Mouse (Mus musculus): ENCODE measurements around the gene Alcam. TPM values are rescaled to one million over a fixed set of nuclear protein-coding genes. Genes with fewer than 3 reads are reported as not detected.
A peak's percentile ranks its signal among the peaks of the same experiment; 100 is the strongest.

Gene Alcam
- polyA plus RNA-seq, 1 experiment from 2014 or later, result 32.9 TPM

DNA sequence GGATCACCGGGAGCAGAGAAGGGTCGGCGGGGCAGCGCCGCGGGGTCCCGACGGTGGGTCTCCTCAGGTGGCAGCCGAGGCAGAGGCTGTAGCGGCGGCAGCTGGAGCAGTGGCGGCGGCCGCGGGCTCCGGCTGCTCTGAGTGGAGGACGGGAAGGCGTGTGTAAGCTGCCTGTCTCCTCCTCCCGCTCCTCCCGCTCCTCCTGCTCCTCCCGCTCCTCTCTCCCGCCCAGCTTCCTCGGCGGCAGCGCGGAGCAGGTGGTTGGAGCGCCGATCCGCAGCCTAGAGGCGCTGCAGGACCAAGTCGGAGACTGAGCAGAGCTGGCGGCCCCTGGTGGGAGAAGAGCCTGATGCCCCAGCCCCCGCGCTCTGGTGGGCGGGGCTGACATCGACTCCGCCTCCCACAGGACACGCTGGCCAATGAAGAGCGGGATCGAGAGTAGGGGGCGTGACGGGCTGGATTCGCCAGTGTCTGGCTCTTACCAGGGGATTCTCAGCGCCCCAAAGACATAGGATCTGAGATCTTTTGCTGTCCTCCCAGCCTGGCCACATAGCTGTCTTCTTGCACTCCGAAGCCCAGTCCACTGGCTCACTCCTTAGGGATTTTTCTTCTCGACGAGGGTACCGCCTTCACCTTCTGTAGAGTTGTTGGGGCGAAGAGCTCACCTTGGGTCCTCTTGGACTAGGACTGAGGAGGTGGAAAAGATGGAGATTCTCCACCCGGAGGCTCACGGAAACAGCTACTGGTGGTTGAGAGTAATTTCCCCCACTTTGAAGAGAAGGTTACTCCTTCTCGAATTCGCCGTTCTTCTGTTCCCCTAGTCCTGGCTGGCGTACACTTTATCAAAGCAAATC lies 785 bp downstream of the Alcam start:
- Histone ChIP-seq H3K4me2 (peak overlapping the region; percentile 98), H3K4me3 (peak overlapping the region; percentile 83), H3K27me3 (no peaks in the 10 kb centered on the region), H3K36me3 (no peaks in the 10 kb centered on the region), H3K27ac (replicated peaks) (peak overlapping the region; percentile 81), H3K9ac (peak overlapping the region; percentile 57), H3K4me1 (replicated peaks) (peaks cover 26% of the 10 kb centered on the region), H3K9me3 (no peaks in the 10 kb centered on the region)
- ATAC-seq (ENCODE audit: low FRiP score, low read depth), result peak; percentile 96
- WGBS, result under 1% methylated on average over 47 of the region's 55 CpGs

DNA sequence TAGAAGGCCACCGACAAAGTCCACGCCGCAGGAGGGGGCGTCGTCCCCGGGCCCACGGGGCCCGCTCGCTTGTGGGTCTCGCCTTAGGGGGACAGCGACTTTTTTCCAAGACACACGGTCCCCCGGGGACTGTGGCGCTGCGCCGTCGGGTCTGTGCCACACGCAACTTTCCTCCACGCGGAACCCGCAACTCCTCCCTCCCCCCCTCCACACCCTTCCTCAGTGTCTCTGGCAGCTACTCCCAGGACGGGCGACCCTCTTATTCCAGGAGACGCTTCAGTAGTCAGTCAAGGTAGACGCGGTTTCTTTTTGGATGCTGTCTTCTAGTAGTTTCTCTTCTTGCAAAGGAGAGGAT lies 1.4 kb downstream of the Alcam start:
- no peaks in the 10 kb centered on the region for H3K9me3 ChIP-seq
- peak overlapping the region; percentile 57 for H3K9ac ChIP-seq
- H3K4me3 ChIP-seq, result peak overlapping the region; percentile 83
- peak overlapping the region; percentile 98 for H3K4me2 ChIP-seq
- no peaks in the 10 kb centered on the region for H3K36me3 ChIP-seq
- H3K27ac ChIP-seq (replicated peaks), result peak overlapping the region; percentile 79
- H3K27me3 ChIP-seq, result no peaks in the 10 kb centered on the region
- ATAC-seq (ENCODE audit: low FRiP score, low read depth), result no peak; the same call in 1 of the 2 replicates
- under 1% methylated on average over 26 of the region's 26 CpGs for WGBS
- H3K4me1 ChIP-seq (replicated peaks), result peaks cover 26% of the 10 kb centered on the region

DNA sequence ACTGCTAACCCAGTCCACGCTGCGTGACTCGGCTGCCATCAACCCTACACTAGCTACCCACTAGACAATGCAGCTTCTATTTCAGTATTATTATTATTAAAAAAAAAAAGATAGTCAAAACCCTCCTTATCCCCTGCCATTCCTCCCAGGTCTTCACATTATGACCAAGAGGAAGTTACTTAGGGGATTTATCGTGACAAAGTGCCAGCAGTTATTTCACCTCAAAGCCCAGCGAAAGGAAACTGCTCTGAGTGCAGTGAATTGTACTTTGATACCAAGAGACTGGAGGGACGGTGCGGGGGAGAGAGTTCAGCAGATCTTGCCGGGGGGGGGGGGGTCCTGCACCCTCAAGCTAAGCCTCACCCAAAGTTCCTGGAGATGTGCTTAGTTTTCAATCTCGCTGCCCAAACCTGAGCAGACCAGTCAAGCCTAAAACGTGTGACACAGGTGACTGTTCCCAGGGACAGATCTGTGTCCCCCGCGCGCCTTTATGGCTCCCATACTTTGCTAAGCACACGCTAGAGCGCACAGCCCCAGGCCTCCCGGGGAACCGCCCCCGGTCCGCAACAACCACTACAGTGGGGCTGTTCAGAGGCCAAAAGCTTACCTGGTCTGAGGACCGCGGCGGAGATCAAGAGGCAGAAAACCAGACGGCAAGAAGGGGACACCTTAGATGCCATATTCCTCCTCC lies 1.9 kb downstream of the Alcam start:
- Histone ChIP-seq H3K27me3 (no peaks in the 10 kb centered on the region), H3K27ac (replicated peaks) (peak overlapping the region; percentile 79)
- peak; percentile 5; the same call in 1 of the 2 replicates for ATAC-seq (ENCODE audit: low FRiP score, low read depth)

DNA sequence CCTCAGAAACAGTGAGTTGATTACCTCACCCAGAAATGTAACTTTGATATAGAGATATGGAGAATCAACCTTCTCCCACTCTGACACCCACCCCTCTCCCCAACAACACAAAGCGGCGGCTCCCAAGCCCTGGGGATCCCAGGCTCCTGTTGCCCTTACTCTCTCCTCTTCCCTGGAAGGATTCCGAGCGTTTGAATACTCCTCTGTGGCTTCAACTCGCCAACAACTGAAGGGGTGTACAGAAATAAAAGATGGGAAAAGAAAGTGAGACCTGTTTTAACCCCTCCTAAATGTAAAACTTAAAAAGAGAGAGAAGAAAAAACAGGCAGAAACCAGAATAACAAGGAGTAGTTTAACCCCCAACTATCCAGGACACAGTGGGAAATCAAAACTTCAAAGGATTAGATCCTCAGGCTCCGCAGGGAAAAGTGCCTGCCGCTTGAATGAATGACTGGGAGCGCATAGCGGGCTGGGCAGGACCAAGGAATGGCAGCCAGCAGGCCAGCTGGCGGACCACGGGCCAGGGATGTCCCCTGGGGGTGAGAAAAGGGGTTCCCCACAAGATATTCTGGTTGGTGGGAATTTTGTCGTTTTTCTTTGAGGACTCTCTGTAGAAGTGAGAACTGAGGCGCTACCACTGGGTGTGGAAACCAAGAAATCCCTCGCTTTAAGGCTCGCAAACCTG lies 2.6 kb downstream of the Alcam start:
- Histone ChIP-seq H3K27ac (replicated peaks) (peak overlapping the region; percentile 79), H3K9me3 (no peaks in the 10 kb centered on the region), H3K4me1 (replicated peaks) (peaks cover 26% of the 10 kb centered on the region), H3K9ac (peak overlapping the region; percentile 57), H3K27me3 (no peaks in the 10 kb centered on the region), H3K4me2 (peak overlapping the region; percentile 98), H3K36me3 (no peaks in the 10 kb centered on the region), H3K4me3 (peak overlapping the region; percentile 83)
- ATAC-seq (ENCODE audit: low FRiP score, low read depth), result no peak
- WGBS, result under 1% methylated on average over 15 of the region's 15 CpGs

More for the DNA sequence above, 1.9 kb downstream of the Alcam start:
- H3K4me1 ChIP-seq (replicated peaks), result peaks cover 26% of the 10 kb centered on the region
- H3K4me3 ChIP-seq, result peak overlapping the region; percentile 83
- H3K4me2 ChIP-seq, result peak overlapping the region; percentile 98
- no peaks in the 10 kb centered on the region for H3K36me3 ChIP-seq
- H3K9me3 ChIP-seq, result no peaks in the 10 kb centered on the region
- WGBS, result under 1% methylated on average over 23 of the region's 23 CpGs
- H3K9ac ChIP-seq, result peak overlapping the region; percentile 57

DNA sequence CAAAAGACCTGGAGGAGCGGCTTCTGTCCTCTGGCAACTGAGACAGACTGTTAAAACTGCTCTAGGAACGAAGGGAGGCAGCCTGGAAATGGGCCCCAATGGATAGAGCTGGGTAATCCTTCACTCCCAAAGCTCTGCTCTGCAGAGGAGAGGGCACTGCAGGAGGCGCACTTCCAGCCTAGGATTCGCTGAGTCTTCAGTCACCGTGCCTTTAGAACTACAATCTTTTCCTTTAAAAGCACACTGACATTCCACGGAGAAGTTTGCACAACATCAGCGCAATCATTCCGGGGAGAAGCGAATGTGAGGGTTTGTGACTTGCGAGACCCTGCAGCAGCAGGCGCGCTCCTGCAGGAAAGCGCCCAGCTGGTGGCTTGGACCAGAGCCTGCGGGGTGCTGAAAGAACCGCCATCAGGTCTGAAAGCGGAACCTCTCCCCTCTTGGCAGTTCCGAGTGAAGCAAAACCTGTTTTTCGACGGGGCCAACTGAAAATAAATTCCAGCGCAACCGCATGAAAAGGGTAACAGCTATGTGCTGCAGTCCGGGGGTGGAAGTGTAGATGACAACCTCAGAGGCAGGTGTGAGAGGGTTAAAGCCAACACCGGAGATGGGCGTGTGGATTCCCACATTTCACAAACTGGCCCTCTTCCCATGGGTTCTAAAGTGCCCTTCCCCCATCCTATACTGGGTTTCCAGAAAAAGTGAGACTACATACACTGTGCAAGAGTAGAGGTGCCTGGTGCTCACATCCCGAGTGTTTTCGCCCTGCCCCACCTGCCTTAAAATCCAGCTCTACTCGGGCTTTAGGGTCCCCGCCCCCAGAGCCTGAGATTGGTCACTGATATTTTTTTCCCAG lies 3.4 kb downstream of the Alcam start:
- no peaks in the 10 kb centered on the region for H3K9me3 ChIP-seq
- peaks cover 26% of the 10 kb centered on the region for H3K4me1 ChIP-seq (replicated peaks)
- no peaks in the 10 kb centered on the region for H3K27me3 ChIP-seq
- no peak for ATAC-seq (ENCODE audit: low FRiP score, low read depth)
- H3K27ac ChIP-seq (replicated peaks), result peak overlapping the region; percentile 79
- WGBS, result under 1% methylated on average over 28 of the region's 28 CpGs
- H3K36me3 ChIP-seq, result no peaks in the 10 kb centered on the region
- peak overlapping the region; percentile 57 for H3K9ac ChIP-seq
- H3K4me3 ChIP-seq, result peak overlapping the region; percentile 83
- peak overlapping the region; percentile 98 for H3K4me2 ChIP-seq

DNA sequence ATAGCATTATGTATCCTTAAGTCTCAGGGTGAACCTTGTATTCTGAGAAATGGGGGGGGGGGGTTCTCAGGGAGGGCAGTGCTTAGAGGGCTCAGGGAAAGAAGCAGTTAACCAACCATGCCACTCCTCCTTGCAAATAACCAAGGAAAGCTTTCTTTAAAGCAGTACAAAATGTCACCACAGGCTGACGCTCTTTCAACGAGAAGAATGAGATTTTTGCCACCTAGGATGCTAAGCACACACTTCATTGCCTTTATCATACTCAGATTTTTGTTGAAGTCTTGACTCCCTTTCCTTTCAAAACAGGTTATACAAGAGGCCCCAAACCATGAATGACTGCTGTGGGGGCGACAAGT lies 4.0 kb downstream of the Alcam start:
- Histone ChIP-seq H3K9ac (peak overlapping the region; percentile 57), H3K9me3 (no peaks in the 10 kb centered on the region), H3K36me3 (no peaks in the 10 kb centered on the region), H3K4me2 (peak overlapping the region; percentile 98), H3K4me1 (replicated peaks) (peaks cover 25% of the 10 kb centered on the region), H3K27ac (replicated peaks) (peak overlapping the region; percentile 79), H3K27me3 (no peaks in the 10 kb centered on the region), H3K4me3 (peak overlapping the region; percentile 83)
- ATAC-seq (ENCODE audit: low FRiP score, low read depth), result no peak
- 4% methylated on average over 3 of the region's 3 CpGs for WGBS

DNA sequence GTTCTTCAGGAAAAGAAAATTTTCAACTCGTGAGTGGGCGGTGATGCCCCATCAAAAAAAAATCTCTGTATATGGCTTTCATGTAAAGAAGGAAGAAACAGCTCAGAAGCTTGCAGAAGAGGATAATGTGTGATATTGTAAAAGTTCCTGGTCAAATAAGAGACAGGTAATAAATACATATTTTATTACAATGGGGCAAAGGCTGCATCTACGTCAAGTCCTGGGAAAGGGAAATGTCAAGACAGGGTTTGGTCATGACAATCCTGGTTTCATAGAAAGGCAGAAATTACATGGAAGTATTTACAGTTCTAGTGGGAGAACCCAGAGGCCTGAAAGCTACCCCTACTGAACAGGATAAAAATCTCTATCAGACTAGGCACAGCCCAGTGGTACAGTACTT lies 7.9 kb downstream of the Alcam start:
- 92% methylated on average over 3 of the region's 3 CpGs for WGBS

DNA sequence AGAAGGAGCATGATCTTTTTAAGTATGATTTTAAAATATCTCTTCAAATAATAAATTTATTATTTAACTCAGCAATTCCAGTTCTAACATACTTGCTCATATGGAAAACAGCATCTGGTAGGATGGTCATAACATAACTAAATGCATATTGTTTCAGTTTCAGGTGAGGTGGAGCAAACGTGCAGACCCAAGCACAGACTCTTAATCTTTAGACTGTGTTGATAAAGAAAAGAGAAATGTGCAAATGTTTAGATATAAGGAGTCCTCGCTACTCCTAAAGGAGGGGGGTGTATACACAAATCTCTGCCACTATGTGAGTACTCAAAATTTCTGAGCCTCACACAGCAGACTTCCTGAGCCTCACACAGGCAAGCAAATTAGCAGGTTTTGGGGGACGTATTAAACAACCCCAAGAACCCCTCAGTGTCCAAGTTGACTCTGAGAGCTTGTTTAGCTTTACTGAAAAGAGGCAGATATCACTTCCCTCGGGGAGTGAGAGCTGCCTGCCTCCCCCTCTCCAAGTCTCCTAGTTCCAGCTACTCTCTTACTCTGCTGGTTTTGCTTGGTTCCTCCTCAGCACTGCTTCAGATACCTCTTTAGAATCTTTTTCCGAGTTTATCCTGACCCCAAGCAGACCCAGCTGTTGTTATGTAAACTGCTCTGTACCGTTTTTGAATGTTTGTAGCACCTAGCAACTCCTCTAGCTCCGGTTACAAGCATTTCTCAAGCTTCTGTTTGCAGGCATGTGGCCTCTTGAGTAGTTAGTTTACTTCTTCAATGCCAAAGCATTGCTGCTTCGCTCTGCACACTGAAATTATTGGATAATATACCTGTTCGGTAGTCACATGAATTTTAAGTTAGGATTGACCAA lies 10.0 kb downstream of the Alcam start:
- WGBS, result 54% methylated on average over 9 of the region's 9 CpGs
- Histone ChIP-seq H3K9ac (no peak overlapping the region), H3K27ac (replicated peaks) (no peak overlapping the region), H3K4me1 (replicated peaks) (no peaks in the 10 kb centered on the region), H3K36me3 (no peaks in the 10 kb centered on the region), H3K27me3 (no peaks in the 10 kb centered on the region), H3K4me2 (no peak overlapping the region), H3K4me3 (no peak overlapping the region), H3K9me3 (no peaks in the 10 kb centered on the region)
- no peak for ATAC-seq (ENCODE audit: low FRiP score, low read depth)

More for the DNA sequence above, 7.9 kb downstream of the Alcam start:
- Histone ChIP-seq H3K9me3 (no peaks in the 10 kb centered on the region), H3K4me3 (no peak overlapping the region), H3K9ac (no peak overlapping the region), H3K27ac (replicated peaks) (no peak overlapping the region), H3K27me3 (no peaks in the 10 kb centered on the region), H3K36me3 (no peaks in the 10 kb centered on the region), H3K4me2 (no peak overlapping the region), H3K4me1 (replicated peaks) (peaks cover 11% of the 10 kb centered on the region; the same call in 1 of the 2 replicates)
- no peak for ATAC-seq (ENCODE audit: low FRiP score, low read depth)

DNA sequence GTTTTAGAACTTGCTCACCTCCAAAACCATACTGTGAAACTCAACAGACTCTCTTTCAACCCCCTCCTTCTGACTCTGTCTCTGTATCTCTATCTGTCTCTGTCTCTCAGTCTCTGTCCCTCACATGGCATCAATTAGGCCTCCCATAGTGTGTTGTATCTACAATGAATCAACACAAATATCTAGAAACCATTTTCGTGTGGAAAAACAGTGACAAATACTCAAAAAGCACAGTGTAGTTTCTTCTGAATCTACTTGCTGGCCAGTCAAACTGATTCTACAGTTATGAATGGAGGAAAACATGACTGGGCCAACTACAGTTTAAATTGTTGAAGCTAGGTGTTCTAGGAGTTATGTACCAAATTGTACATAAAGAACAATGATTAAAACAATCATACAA lies 10.8 kb downstream of the Alcam start:
- Histone ChIP-seq H3K4me2 (no peak overlapping the region), H3K9me3 (no peaks in the 10 kb centered on the region), H3K36me3 (no peaks in the 10 kb centered on the region), H3K4me3 (no peak overlapping the region), H3K9ac (no peak overlapping the region), H3K27ac (replicated peaks) (no peak overlapping the region), H3K27me3 (no peaks in the 10 kb centered on the region), H3K4me1 (replicated peaks) (no peaks in the 10 kb centered on the region)
- WGBS, result 75% methylated on average over 1 of the region's 1 CpGs
- no peak for ATAC-seq (ENCODE audit: low FRiP score, low read depth)

DNA sequence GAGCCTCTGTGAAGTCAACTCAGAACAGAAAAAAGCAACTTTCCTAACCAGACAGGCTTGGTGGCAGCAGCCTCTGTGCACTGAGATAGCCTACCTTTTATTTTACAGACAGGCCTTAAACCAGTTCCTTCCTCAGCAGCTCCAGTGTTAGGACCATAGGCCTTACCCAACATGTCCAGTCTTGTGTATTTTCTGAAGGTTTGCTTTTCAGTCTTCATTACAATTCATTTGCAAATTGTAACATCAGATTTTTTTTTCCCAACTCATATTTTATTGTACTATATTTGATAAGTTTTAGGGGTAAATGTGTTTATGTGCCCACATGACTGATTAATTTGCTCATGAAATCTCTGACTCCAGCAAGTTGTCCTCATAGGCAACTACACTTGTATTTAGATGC lies 14.3 kb downstream of the Alcam start:
- Histone ChIP-seq H3K4me1 (replicated peaks) (no peaks in the 10 kb centered on the region), H3K27me3 (no peaks in the 10 kb centered on the region), H3K36me3 (no peaks in the 10 kb centered on the region), H3K9ac (no peak overlapping the region), H3K4me2 (no peak overlapping the region), H3K9me3 (no peaks in the 10 kb centered on the region), H3K4me3 (no peak overlapping the region), H3K27ac (replicated peaks) (no peak overlapping the region)
- no peak for ATAC-seq (ENCODE audit: low FRiP score, low read depth)

DNA sequence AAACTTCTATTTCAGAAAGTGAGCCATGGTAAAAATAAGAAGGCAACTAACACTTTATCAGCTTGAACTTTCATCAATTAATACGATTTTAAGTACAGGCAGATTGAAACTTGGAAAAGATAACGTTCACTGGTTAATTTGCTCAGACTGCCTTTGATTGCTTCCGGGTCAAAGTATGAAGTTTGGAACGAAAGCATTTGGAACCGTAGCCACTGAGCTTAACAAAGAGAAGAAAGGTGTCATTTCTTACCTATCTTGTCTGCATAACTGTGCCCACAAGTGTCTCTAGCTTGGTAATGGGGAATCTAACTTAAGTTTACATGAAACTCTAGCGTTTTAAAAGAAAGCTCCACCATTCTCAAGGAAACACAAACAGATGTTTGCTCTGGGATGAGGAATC lies 14.9 kb downstream of the Alcam start:
- Histone ChIP-seq H3K4me2 (no peak overlapping the region), H3K4me3 (no peak overlapping the region), H3K27ac (replicated peaks) (no peak overlapping the region), H3K9ac (no peak overlapping the region), H3K36me3 (no peaks in the 10 kb centered on the region), H3K4me1 (replicated peaks) (no peaks in the 10 kb centered on the region), H3K27me3 (no peaks in the 10 kb centered on the region), H3K9me3 (no peaks in the 10 kb centered on the region)
- no peak for ATAC-seq (ENCODE audit: low FRiP score, low read depth)
- 89% methylated on average over 6 of the region's 6 CpGs for WGBS

Data from hindbrain, embryonic 15.5 days (tissue).